8 mouse cellular contexts compared by ENCODE assay signal in genomic region chr7:100123486-100123885, GRCm38 (mm10). TPM values are rescaled to one million over a fixed set of nuclear protein-coding genes. Genes with fewer than 3 reads are reported as not detected.
DNase-seq lines count a peak whose midpoint lies in the region; ATAC-seq and TF ChIP-seq lines count a peak whose summit lies in the region.

No protein-coding gene starts in this region.

- peak; percentile 57 for TF ChIP-seq CTCF in cerebellum, adult 2 months (IDR thresholded peaks at IDR 0.05; ENCODE audit: borderline replicate concordance, insufficient read depth, low read depth, low read length)
- peak; percentile 38 for TF ChIP-seq CTCF in left cerebral cortex, adult 2 months (IDR thresholded peaks at IDR 0.05)

- no peak overlapping the region for H3K9ac ChIP-seq in intestine, embryonic 15.5 days

- WGBS in cerebellum, adult 2 months, result 48% methylated on average over 6 of the region's 6 CpGs
- WGBS in intestine, embryonic 15.5 days, result 53% methylated on average over 6 of the region's 6 CpGs

- intact Hi-C loops in left cerebral cortex, adult 2 months (cut with DNase I), result loop anchor here (1.0 to 2.0 kb wide), 2 partner anchors 35 to 66 kb away; partner anchors contain the start of gene Lipt2

- H3K36me3 ChIP-seq in intestine, embryonic 15.5 days, result no peaks in the 10 kb centered on the region

- no peak overlapping the region for H3K27ac ChIP-seq in cerebellum, adult 2 months (ENCODE audit: insufficient read depth, low read length)
- no peak overlapping the region for H3K27ac ChIP-seq in left cerebral cortex, adult 2 months
- no peak overlapping the region for H3K27ac ChIP-seq in intestine, embryonic 15.5 days

- H3K4me3 ChIP-seq in cerebellum, adult 2 months (replicated peaks; ENCODE audit: insufficient read depth, low read depth, low read length), result no peak overlapping the region
- no peak overlapping the region for H3K4me3 ChIP-seq in left cerebral cortex, adult 2 months
- H3K4me3 ChIP-seq in intestine, embryonic 15.5 days (replicated peaks), result no peak overlapping the region

- H3K4me1 ChIP-seq in cerebellum, adult 2 months (ENCODE audit: control insufficient read depth, insufficient read depth, low read length), result no peaks in the 10 kb centered on the region
- H3K4me1 ChIP-seq in intestine, embryonic 15.5 days (replicated peaks), result no peaks in the 10 kb centered on the region

- peak; percentile 16 to 17 for DNase-seq in cerebellum, adult 2 months
- no peak for DNase-seq in cerebellum, adult 11 months
- DNase-seq in left cerebral cortex, adult 2 months (ENCODE audit: extremely low spot score in 1 of 2, low spot score in 2 of 2), result no peak
- no peak for DNase-seq in left cerebral cortex, adult 8-10 months (ENCODE audit: low spot score in 2 of 2)
- peak; percentile 63 for DNase-seq in adipocyte (ENCODE audit: low spot score)
- DNase-seq in naive thymus-derived CD4-positive, alpha-beta T cell, adult 2 months (ENCODE audit: low read depth), result peak; percentile 42

- peak; percentile 43 for ATAC-seq in granulocyte monocyte progenitor cell, adult 5-6 weeks (replicated peaks; ENCODE audit: poor library complexity, severe bottlenecking)
- ATAC-seq in intestine, embryonic 15.5 days, result no peak

- no peak for TF ChIP-seq POLR2A in cerebellum, adult 2 months (IDR thresholded peaks at IDR 0.05; ENCODE audit: borderline replicate concordance, insufficient read depth, low read length)

- H3K9me3 ChIP-seq in intestine, embryonic 15.5 days, result no peaks in the 10 kb centered on the region

- no peaks in the 10 kb centered on the region for H3K27me3 ChIP-seq in cerebellum, adult 2 months (ENCODE audit: control insufficient read depth, insufficient read depth, low read length)
- no peaks in the 10 kb centered on the region for H3K27me3 ChIP-seq in intestine, embryonic 15.5 days (replicated peaks)

- no peak overlapping the region for H3K4me2 ChIP-seq in intestine, embryonic 15.5 days (replicated peaks)

RNA-seq across cellular contexts. Expression of gene Pold3, which starts 2.1 kb away (rescaled TPM):
- 25.8 and 27.3 TPM in 2 replicates for polyA plus RNA-seq in cerebellum, adult 2 months (2012; rRNA removed)
- 10 to 100 TPM; 34.0 to 37.3 TPM for total RNA-seq in left cerebral cortex, adult 2 months (2021)
- 10 to 100 TPM; 33.3 to 37.1 (median 35.6) TPM for total RNA-seq in left cerebral cortex, adult 8-10 months (2022)
- total RNA-seq in granulocyte monocyte progenitor cell, adult 5-6 weeks (2014; fragmentation: Nextera tagmentation), result 91.8 and 97.7 TPM in 2 replicates
- total RNA-seq in granulocyte monocyte progenitor cell, adult 5-6 weeks (2017), result 132 and 140 TPM in 2 replicates
- 52.6 and 54.7 TPM in 2 replicates for polyA plus RNA-seq in intestine, embryonic 15.5 days (2015; fragmentation: Nextera tagmentation; extraction: Ambion mirVana)

RNA-seq across cellular contexts. Expression of gene Lipt2, which starts 35.6 kb away (rescaled TPM):
- polyA plus RNA-seq in cerebellum, adult 2 months (2012; rRNA removed), result 6.9 and 7.5 TPM in 2 replicates
- total RNA-seq in left cerebral cortex, adult 2 months (2021), result 1 to 10 TPM; 4.5 to 5.3 TPM
- 1 to 10 TPM; 3.7 to 6.4 (median 5.3) TPM for total RNA-seq in left cerebral cortex, adult 8-10 months (2022)
- total RNA-seq in granulocyte monocyte progenitor cell, adult 5-6 weeks (2014; fragmentation: Nextera tagmentation), result 4.2 and 7.2 TPM in 2 replicates
- 4.0 and 6.1 TPM in 2 replicates for total RNA-seq in granulocyte monocyte progenitor cell, adult 5-6 weeks (2017)
- 21.9 and 23.0 TPM in 2 replicates for polyA plus RNA-seq in intestine, embryonic 15.5 days (2015; fragmentation: Nextera tagmentation; extraction: Ambion mirVana)

RNA-seq across cellular contexts. Expression of gene Kcne3, which starts 52.8 kb away (rescaled TPM):
- polyA plus RNA-seq in cerebellum, adult 2 months (2012; rRNA removed), result not detected in 2 replicates
- total RNA-seq in left cerebral cortex, adult 2 months (2021), result under 1 TPM in 1 of 2 experiments, not detected in 1; 0.48 TPM
- total RNA-seq in left cerebral cortex, adult 8-10 months (2022), result under 1 TPM in 2 of 4 experiments, not detected in 2; 0.41 to 0.84 TPM
- 0.88 and 2.8 TPM in 2 replicates for total RNA-seq in granulocyte monocyte progenitor cell, adult 5-6 weeks (2014; fragmentation: Nextera tagmentation)
- total RNA-seq in granulocyte monocyte progenitor cell, adult 5-6 weeks (2017), result 0.95 TPM in 1 of 2 replicates, not detected in the other
- 58.7 and 63.1 TPM in 2 replicates for polyA plus RNA-seq in intestine, embryonic 15.5 days (2015; fragmentation: Nextera tagmentation; extraction: Ambion mirVana)

Comparison
In these comparisons a context has a peak if more than half of its experiments do, and no peak if none do; other contexts are left out.
1. DNase-seq: peak in cerebellum, adult 2 months (2 of 2), adipocyte (single experiment) and naive thymus-derived CD4-positive, alpha-beta T cell, adult 2 months (single experiment); none in cerebellum, adult 11 months (single experiment), left cerebral cortex, adult 2 months (0 of 2) and left cerebral cortex, adult 8-10 months (0 of 2).